Mouse (Mus musculus) thymus, postnatal 4 days (tissue): ENCODE measurements around the gene Mab21l1.

ENCODE experiments used
- DNase-seq: peaks from one replicate; pipeline ENCODE4 v3.0.0; 2021

Mab21l1 gene

GRCm38 (mm10) chr3:55782056-55782687 lies at the start of gene Mab21l1:
TSS of gene Mab21l1 (plus strand) at chr3:55782510.
- DNase-seq: no peak

DNA sequence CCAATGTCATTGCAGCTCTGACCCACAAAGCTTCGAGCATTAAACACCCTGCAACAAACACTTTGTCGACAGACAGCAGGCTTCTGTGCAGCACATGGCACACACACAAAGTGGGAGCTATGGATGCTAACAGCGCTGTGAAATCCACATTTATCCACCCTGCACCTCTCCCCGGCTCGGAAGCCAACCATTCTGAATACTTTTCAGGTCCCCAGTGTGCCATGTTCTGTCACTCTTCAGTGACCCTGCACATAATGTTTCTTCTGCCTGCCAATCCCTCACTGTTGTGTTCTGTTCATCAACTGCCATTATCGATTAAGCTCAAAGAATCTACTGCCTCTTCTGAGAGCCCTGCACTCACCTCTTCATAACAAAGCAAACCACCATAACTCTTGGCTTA lies 48.6 kb upstream of the Mab21l1 start:
- no peak for DNase-seq

GRCm38 (mm10) chr3:55741428-55741827 lies 40.9 kb upstream of the Mab21l1 start:
- no peak for DNase-seq

DNA sequence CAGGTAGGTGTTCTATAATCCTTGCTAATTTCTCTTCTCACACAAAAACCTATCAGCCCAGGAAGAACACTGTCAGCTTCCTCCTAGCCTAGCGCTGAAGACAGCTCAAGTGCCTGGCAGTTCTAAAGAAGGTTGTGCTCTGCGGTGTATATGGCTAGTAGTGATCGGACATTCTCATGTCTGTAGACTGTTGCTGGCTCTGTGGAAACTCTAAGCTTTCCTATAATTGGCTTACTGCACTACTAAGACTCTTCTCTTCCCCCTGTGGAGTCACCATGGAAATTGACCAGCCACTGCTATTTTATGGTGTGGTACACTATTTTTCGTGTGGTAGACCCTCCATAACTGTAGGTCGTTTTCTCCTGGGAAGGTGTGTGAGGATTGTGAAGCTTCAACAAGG lies 40.1 kb upstream of the Mab21l1 start:
- DNase-seq: no peak

DNA sequence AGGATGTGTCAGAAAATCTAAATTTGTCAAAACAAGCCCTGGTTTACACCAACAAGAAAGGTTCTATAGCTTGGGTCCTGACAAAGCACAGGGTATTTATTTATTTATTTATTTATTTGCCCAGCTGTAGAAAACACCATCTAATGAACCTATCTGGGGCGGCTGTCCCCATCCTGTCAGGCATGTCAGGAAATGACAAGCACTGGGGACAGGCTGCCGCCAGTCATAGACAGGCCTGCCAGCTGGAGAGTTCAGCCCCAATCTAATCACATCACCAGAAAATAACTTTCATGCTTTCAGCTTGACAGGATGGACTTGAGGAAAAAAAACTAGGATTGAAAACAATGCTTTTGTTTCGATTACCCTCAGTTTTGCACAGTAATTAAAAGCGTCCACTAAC lies 39.7 kb upstream of the Mab21l1 start:
- no peak for DNase-seq

- DNase-seq: peak; percentile 39
These were observed 38.4 kb upstream of the Mab21l1 start for GRCm38 (mm10) chr3:55743885-55744284.

DNA sequence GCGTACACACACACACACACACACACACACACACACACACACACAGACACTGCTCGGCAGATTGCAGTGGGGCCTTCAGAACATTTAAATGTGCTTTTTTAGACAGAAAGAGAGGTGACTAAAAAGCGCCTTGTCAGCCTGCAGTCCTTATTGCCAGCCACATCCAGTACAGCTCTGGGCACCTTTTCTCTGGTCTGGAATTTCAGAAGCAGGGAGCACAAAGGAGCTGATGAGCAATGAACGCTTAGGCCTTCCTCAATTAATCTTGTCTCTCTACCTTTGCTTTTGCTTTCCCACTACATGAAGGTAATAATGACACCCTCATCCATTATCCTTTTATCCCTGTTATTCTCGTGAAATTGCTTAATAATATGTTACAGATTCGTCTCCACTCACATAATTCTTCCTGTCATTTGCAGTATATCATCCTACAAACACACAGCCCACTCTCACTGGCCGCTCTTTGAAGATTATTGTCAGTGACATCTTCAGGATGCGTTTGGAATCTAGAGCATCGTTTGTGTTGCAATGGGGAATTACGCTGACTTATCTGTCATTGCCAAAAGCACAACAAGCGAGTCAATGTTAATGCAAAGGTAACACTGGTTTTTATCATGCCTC lies 31.8 kb upstream of the Mab21l1 start:
- DNase-seq: no peak

DNA sequence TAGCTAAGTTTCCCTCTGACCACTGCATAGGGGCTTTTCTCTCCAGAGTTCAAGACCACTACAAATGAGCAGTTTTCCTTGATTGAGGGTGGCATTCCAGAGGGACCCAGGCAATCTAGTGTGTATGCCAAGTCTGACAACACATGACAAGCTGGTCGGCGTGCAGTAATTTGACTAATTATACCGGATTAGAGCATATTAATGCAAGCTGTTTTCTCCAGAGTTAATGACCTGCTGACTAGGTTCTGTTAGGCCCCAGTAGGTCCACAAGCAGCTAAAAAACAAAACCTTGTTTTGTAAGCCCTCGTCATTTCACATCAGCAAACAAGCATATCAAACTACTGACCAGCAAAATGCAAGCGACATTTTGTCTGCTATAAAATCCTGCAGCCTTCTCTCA lies 30.9 kb upstream of the Mab21l1 start:
- DNase-seq: no peak

GRCm38 (mm10) chr3:55752558-55752957 lies 29.8 kb upstream of the Mab21l1 start:
- DNase-seq: peak; percentile 60

DNA sequence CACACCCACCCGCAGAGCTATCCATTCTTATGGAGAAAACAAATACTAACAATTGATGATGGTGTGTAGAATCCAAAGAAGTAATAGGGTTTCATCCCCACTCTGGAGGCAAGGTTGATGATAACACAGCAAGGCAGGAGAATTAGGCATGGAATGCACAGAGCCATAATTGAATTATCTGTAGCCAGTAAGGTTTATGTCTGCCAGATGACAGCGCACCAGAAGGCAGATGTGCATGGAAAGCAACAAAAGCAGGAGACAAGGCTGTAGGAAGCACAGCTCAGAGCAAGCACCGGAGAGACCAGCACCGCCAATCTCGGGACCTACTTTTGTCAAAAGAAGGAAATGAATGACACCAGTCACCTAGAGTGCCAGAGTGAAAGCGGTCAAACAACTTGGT lies 28.4 kb upstream of the Mab21l1 start:
- DNase-seq: no peak

DNA sequence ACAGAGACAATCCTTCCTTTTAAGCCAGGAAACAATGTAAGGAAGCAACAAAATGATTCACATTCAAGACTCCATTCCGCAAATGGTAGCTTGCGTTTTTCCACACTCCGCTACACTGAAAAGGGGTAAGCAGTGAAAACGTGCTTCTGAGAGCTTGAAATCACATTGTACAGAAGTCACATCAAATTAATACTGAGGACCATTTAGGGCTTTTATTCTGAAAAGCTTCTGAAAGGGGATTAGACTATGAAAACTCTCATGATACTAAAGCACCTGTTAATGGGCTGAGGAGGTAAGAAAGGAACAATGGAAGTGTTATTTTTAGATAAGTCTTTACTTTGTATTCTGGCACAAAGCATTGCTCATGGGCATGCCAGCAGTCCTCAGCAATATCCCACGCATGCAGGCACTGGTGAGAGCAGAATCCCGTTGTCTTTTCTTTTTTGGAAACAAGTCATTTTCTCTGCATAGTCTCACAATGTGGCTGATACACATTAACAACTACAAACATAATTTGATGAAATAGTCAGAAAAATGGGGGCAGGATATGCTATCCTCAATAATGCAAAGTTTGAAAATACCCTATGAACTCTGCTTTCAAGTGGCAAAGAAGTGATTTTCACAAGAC lies 27.2 kb upstream of the Mab21l1 start:
- no peak for DNase-seq

DNA sequence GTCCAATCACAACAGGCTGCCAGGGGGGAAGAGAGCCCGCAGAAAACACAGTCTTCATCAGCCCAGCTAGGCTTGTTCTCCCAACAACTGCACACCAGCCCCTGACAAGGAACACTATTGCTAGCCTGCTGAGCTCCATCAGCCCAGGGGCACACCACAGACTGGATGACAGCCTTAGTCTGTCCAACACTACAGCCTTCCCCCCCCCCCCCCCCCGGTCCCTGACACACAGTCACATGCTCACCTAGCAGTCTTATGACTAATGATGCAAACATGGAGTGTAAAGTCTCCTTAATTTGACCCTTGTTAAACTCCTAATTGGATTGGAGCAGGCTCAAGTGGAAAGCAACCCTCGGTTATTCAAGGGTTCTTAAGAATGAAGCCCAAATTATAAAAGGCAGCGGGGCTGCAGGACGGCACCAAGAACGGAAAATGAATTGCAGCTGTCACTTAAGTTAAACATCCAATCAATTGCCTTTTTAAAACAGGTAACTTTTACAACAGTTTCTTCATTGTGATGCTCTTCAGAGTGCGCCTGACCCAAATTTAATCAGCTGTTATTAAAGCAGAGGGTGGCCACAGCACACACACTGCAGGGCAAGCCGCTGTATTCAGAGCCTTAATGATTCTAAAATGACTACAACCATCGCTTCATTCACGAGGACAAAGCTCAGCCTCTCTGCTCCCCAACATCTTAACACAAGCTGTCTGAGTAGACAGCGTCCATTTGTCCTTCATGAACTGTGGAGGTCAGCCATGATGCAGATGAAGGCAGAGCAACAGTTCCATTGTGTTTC lies 26.3 kb upstream of the Mab21l1 start:
- no peak for DNase-seq

DNA sequence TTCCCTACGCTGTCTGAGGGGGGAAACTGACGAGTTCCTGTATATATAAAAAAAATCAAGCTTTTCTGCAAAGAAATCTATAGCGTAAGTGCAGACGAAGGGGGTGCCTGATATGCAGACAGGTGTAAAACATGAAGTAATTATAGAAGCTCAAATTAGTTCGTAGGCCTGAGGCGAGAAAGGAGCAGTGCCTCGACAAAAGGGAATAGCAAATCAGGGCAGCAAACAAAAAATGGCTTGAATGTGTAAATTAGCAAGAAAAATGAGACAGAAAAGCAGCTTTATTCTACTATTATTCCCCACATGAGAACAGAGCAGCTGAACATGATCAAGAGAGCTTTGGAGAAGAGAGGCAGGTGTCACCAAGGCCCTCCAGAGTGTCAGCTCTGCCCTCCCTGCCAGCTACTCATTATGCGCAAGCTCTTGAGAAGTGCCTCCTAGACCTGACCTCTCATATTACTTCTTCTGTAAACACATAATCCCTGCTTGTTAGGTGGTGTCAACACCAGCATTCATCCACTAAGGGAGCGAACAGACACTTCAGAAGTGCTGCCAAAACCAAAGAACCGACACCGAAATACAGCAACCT lies 25.6 kb upstream of the Mab21l1 start:
- DNase-seq: no peak

GRCm38 (mm10) chr3:55758297-55758696 lies 24.0 kb upstream of the Mab21l1 start:
- peak; percentile 15 for DNase-seq

GRCm38 (mm10) chr3:55763591-55763990 lies 18.7 kb upstream of the Mab21l1 start:
- DNase-seq: no peak

- no peak for DNase-seq
These were observed 13.7 kb upstream of the Mab21l1 start for GRCm38 (mm10) chr3:55768654-55769053.

- no peak for DNase-seq
These were observed 13.0 kb upstream of the Mab21l1 start for GRCm38 (mm10) chr3:55769308-55769707.

GRCm38 (mm10) chr3:55774203-55774602 lies 8.1 kb upstream of the Mab21l1 start:
- DNase-seq: no peak

DNA sequence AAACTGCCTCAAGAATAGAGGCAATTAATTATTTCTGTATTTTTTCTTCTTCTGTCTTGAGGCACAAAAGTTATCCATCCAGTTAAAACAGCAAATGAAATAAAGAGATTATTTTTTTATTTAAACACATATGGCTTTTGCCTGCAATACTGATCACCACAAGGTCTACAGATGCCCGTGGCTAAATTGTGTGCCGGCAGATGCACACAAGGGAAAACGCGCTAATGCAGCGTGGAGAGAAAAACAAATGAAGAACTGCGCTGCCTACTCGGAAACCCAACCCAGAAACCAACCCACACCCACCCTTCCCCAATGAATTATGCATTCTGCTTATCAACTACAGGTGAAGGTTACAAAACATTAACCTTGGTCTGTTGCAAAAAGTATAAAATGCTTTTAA lies 7.1 kb upstream of the Mab21l1 start:
- DNase-seq: no peak

GRCm38 (mm10) chr3:55775753-55776152 lies 6.6 kb upstream of the Mab21l1 start:
- no peak for DNase-seq

- DNase-seq: no peak
These were observed 4.8 kb upstream of the Mab21l1 start for GRCm38 (mm10) chr3:55777501-55777900.

GRCm38 (mm10) chr3:55778764-55779730 lies 3.3 kb upstream of the Mab21l1 start:
- DNase-seq: no peak
